Mouse (Mus musculus) liver (tissue): Measurements from ENCODE around the gene Scml4.
A peak's percentile ranks its signal among the peaks of the same experiment; 100 is the strongest.

Experiments
- DNase-seq: peaks from one replicate; pipeline ENCODE4 v3.0.0-alpha.2; 2020; ENCODE audit warnings: mixed read lengths

The Scml4 gene

DNA sequence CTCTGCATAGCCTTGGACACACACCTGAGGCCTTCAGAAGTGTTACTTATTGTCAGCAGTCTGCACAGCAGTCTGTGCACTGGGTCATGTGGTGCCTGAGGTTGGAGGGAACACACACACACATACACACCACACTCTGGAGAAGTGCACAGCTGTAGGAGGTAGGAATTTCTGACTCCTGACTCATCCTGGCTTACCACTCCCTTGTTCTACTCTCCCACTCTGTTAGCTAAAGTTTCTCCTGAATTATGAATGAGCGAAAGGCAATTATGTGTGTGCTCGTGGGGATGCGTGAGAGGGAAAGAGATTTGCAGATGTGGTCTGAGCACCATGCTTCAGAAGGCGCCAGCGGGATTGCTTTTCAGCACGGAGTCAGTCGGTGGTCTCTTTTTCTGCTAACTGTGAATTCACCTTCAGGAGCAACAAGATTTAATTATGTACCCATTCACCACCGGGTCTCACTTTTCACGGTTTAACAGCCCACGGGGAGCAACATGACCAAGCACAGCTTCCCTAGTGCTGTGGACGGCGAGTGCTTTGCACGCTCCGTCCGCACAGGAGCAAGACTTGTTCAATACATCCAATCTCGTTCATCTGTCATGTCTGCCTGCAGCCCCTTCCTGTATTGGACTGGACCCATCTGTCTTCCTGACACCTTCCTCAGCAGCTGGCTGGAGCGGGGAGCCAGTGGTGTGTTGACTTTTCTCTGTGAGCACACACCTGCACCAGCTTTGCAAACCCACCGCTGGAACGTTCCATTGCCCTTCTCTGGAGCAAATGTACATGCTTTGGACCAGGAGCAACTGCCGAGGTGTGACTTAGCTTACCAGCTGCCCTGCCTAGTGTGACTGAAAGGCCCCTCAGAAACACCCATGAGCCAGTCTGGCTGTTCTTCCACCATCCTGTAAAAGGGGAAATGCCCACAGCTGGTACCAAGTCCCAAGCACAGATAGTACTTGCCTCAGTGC is 91.2 kb downstream of the Scml4 start:
- no peak for DNase-seq

DNA sequence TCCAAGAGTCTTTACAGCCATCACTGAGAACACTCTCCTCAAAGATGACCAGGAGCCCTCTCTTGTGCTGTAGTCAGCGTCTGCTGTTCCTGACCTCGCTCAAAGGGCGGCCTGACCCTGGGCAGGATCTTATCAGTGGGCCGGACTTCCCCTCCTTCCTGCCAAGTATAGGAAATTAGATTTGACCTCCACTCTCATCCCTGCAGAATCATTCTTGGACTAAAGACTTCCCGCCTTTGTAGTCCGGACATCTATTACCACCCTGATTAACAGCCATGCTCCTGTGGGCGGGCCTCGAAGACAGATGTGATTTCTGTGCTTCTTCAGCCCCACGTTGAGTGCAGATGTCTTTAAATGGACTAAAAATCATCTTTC is 91.9 kb downstream of the Scml4 start:
- no peak for DNase-seq

- no peak for DNase-seq
Measured at GRCm38 (mm10) chr10:42953601-42954000, 93.4 kb downstream of the Scml4 start.

GRCm38 (mm10) chr10:42955205-42955604 is 95.0 kb downstream of the Scml4 start:
- DNase-seq: no peak

GRCm38 (mm10) chr10:42957881-42958651 is 97.9 kb downstream of the Scml4 start:
- DNase-seq: peak; percentile 50

- DNase-seq: no peak
Measured at GRCm38 (mm10) chr10:42958686-42959085, 98.5 kb downstream of the Scml4 start.

- no peak for DNase-seq
Measured at GRCm38 (mm10) chr10:42961771-42962170, 101.6 kb downstream of the Scml4 start.

GRCm38 (mm10) chr10:42962181-42962601 is 102.0 kb downstream of the Scml4 start:
- DNase-seq: no peak

- DNase-seq: peak; percentile 29
Measured at GRCm38 (mm10) chr10:42962655-42963054, 102.5 kb downstream of the Scml4 start.

GRCm38 (mm10) chr10:42963061-42963460 is 102.9 kb downstream of the Scml4 start:
- no peak for DNase-seq

GRCm38 (mm10) chr10:42968332-42968731 is 108.2 kb downstream of the Scml4 start:
- no peak for DNase-seq

DNA sequence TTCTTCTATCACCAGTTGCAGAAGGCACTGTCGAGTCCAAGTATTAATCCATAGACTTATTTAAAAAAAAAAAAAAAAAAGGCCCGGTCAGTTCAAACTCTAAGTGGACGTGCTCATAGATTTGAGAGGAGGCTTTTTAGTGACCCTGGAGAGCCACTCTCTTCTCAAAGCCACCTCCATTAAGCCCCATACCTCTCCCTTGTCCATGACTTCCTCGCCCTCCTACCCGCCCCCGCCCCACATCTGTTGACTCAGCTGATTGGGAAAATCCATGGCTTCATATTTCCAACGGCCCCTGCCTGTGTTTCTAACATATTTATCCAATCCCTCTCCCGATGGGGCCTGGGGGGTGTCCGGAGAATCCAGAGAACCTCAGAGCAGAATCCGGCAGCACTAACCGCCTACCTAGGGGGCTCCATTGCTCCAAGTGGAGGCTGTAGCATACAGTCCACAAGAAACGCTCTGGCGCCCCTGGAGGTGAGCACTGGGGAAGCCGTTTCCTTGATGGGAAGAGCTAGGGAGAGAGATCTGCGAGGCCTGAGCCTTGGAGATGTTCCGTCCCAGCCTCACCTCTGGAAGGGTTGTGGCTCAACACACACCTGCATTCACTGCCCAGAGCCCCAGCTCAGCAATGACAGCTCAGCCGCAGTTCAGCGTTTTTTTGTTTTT is 112.5 kb downstream of the Scml4 start:
- DNase-seq: peak; percentile 73

GRCm38 (mm10) chr10:42973537-42973936 is 113.4 kb downstream of the Scml4 start:
- no peak for DNase-seq

DNA sequence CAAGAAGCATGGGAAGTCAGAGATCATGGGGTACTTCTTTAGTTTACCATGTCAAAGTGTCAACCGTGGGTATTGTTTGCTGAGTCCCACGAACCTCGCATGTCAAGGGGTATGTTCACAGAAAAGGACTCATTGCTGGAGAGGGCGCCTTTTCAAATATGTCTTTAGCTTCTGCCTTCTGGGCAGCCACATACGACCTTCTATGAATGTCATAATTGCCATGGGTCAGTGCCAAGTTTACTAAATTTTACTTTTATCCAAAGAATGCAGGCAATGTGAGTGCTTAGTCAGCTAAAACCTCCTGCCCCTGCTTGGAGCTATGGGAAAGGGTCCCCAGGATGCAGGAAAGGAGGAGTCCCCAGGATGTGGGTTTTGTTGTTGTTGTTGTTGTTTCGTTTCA is 116.4 kb downstream of the Scml4 start:
- DNase-seq: no peak

DNA sequence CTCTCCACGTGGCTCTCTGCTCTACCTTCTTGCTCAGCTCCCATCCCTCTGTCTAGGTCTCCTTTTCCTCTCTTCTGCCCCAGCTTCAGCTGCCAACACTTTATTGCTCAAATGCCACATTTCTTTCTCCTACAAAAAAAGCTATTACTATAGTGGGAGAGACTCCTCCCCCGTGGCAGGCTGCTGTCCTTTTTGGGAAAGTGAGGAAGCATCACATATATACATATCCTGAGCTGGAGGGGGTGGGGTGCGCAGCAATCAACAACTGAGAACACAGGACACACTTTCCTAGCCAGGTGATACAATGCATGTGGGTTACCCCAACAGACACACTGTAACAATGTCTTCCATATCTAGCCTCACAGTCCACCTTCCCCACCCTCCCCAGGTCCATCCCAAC is 118.2 kb downstream of the Scml4 start:
- DNase-seq: no peak

DNA sequence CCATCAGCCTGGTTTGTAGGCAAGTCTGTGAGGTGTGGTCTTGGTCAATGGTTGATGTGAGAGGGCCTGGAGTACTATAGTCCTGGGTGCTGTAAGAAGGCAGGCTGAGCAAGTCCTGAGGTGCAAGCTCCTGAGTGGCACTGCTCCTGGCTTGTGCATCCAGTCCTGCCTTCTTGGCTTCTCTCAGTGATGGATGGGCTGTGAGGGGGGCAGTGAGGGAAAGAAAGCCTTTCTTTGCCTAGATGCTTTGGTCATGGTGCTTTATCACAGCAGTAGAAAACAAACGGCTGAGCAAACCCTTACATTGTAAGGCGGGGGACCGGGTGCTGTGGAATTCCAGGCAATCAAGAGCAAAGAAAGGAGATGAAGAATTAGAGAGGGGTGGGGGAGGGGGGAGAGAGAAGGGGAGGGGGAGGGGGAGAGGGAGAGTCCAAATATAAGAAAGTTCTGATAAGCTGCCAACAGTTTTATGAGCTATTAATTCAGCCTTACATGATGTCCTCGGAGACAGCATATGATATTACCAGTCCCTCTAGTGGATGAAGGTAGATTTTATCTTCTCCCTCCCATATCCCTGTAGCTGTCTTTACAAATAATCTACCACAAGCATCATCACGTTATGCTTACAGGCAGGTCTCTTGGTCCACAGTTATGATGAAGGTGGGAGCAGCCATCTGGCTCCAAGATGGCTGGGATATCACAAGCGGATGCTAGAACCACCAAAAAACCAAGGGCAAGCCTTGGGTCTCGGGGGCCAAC is 121.0 kb downstream of the Scml4 start:
- DNase-seq: no peak

DNA sequence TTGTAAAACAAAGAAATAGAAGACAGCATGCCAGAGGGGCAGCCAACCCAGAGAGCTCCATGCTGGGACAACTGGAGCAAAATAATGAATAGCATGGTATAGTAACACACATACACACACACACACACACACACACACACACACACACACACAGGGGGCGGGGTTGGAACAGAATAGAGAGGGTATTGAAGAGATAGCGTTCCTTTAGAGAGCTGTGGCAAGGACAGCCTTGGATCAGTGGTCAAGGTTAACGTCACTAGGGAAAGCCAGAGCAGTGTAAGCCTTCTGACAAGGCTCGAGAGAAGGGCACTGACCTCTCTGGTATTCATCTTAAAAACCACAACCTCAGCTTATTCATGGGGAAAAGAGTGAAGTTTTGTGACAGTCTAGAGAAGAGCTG is 124.7 kb downstream of the Scml4 start:
- DNase-seq: no peak

DNA sequence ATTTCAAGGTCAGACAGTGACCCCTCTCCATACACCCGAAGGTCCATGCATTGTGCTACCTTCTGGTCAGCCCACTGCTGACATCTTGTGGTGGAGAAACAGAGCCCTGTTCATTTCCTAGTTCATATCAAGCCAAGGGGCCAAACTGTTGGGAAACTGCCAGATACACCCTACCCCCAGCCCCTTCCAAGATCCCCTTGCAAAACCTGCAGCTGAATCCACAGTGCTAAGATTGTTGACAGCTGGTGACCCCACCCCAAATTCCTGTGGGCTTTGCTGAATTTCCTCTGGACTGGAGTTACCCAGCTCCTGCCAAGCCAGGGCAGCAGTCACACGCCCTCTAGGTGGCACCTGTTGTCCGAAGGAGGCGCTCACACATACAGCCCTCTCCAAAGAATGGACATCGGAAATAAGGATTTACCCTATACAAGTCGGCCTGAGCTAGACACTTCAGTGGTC is 127.5 kb downstream of the Scml4 start:
- DNase-seq: peak; percentile 26

DNA sequence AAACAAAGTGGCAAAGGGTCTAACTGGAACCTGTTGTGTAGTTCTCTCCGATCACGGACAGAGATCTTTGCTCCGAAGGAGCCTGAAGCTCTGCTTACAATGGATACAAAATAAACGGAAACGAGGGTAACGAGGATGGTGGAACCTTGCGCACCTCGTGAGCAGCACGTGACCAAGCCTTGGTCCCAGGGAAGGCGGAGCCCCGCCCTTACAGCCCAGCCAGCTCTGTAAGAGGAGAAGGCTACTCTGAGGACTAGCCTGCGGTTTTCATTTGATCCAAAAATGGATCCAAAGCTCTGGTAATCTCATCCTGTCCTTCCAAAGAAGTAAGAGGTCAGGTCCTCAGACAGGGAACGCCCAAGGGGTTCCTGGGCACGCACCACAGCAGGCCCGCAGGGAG is 128.5 kb downstream of the Scml4 start:
- no peak for DNase-seq

- DNase-seq: peak; percentile 74
Measured at GRCm38 (mm10) chr10:42989910-42990309, 129.7 kb downstream of the Scml4 start.

- DNase-seq: no peak
Measured at GRCm38 (mm10) chr10:42991018-42991417, 130.8 kb downstream of the Scml4 start.

DNA sequence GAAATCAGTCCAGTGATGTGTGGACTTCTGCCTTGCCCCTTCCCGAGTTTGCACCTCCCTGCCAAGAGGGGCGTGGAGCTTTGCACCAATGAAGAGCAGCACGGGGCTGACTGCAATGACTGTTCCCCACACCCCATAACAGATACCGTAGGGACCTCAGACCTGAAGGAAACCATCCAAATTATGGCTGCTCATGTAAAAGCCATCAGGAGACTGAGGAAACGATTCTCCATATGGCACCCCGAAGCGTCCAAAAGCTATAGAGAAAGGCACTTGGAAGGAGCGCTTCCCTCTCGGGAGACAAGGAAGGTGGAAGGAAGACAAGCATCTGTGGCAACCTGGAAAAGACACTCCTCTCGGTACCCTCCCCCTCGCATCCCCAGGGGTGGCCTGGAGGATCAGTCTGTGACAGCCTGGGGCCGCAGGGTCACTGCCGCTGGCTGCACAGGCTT is 134.2 kb downstream of the Scml4 start:
- DNase-seq: no peak
